Mouse (Mus musculus) forebrain, embryonic 16.5 days (tissue): ENCODE measurements around the gene Rnf208. TPM values are rescaled to one million over a fixed set of nuclear protein-coding genes. Genes with fewer than 3 reads are reported as not detected.

Source experiments
- ATAC-seq: fragments of 200-750 bp; cut with Nextera tagmentation; 2 replicates; pipeline ENCODE4 v1.8.0; 2017; ENCODE audit warnings: mild to moderate bottlenecking, moderate library complexity
- H3K27ac ChIP-seq: fragments of 300-500 bp; sonication (generic); 2 replicates; pipeline ENCODE4 v1.5.1; 2014; ENCODE audit warnings: low read length, control low read depth
- H3K27me3 ChIP-seq: fragments of 300-500 bp; sonication (generic); replicated peaks from 2 replicates; pipeline ENCODE4 v1.6.1; 2014; ENCODE audit warnings: low read length; ENCODE audit not compliant: control insufficient read depth, insufficient read depth
- H3K36me3 ChIP-seq: fragments of 300-500 bp; sonication (generic); 2 replicates; pipeline ENCODE4 v1.6.1; 2014; ENCODE audit not compliant: control insufficient read depth, insufficient read depth
- H3K4me1 ChIP-seq: fragments of 300-500 bp; sonication (generic); replicated peaks from 2 replicates; pipeline ENCODE4 v1.6.1; 2014; ENCODE audit warnings: low read length; ENCODE audit not compliant: control insufficient read depth, insufficient read depth
- H3K4me2 ChIP-seq: fragments of 300-500 bp; sonication (generic); 2 replicates; pipeline ENCODE4 v1.6.1; 2014; ENCODE audit warnings: mild to moderate bottlenecking, low read length, control low read depth
- H3K4me3 ChIP-seq: fragments of 300-500 bp; sonication (generic); replicated peaks from 2 replicates; pipeline ENCODE4 v1.5.1; 2014; ENCODE audit warnings: mild to moderate bottlenecking, low read length, control low read depth
- H3K9ac ChIP-seq: fragments of 300-500 bp; sonication (generic); replicated peaks from 2 replicates; pipeline ENCODE4 v1.6.1; 2014; ENCODE audit warnings: low read depth, low read length, control low read depth
- H3K9me3 ChIP-seq: fragments of 300-500 bp; sonication (generic); 2 replicates; pipeline ENCODE4 v1.6.1; 2016; ENCODE audit warnings: low read length; ENCODE audit not compliant: control insufficient read depth
- WGBS: fragments of 180-500 bp; shearing (Covaris S2); extraction: QIAGEN DNeasy Blood & Tissue Kit; methylation state at CpG from one replicate; pipeline ENCODE4 v1.1.7; 2014; 5-methylcytosine and 5-hydroxymethylcytosine counted together
- polyA plus RNA-seq: library from polyadenylated mRNA; unstranded; fragments of >200 nt; fragmentation: Nextera tagmentation; extraction: Ambion mirVana; gene quantifications from 2 replicates; pipeline ENCODE4 v1.2.1, GENCODE M21; 2015

Rnf208 gene
- 91.6 and 106 TPM in 2 replicates for polyA plus RNA-seq

DNA sequence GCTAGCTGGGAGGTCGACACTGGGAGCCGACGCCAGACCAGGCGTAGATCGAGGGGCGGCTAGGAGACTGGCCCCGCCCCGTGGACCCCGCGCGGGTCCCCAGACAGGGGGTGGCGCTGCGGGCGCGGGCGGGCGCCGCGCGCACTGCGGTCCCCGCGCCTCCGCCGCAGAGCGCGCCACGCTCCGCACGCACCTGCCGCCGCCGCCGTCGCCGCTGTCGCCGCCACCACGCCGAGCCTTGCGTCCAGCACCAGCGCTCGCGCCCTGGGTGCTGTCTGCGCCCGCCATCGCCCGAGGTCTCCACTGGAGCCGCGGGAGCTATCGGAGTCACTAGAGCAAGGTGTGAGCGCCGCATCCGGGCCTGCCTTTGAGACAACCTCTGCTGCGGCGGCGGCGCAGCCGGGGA is at the start of gene Rnf208, which contains the start of gene Cysrt1:
TSS of gene Rnf208 (plus strand) at position 155 of the 406 bp plus-strand sequence.
TSS of gene Cysrt1 (minus strand) at position 352 of the 406 bp plus-strand sequence.
- H3K27me3 ChIP-seq: no peaks in the 10 kb centered on the region
- H3K4me3 ChIP-seq: peak within 1 kb of the TSS; percentile 71
- peak; percentile 69 for ATAC-seq
- H3K4me2 ChIP-seq: peak within 1 kb of the TSS; percentile 67
- peak within 1 kb of the TSS; percentile 73 for H3K27ac ChIP-seq
- WGBS: 0% methylated on average over 59 of the region's 59 CpGs
- H3K9me3 ChIP-seq: no peaks in the 10 kb centered on the region
- no peaks in the 10 kb centered on the region for H3K36me3 ChIP-seq
- H3K4me1 ChIP-seq: peaks cover 30% of the 10 kb centered on the region
- peak within 1 kb of the TSS; percentile 73 for H3K9ac ChIP-seq

DNA sequence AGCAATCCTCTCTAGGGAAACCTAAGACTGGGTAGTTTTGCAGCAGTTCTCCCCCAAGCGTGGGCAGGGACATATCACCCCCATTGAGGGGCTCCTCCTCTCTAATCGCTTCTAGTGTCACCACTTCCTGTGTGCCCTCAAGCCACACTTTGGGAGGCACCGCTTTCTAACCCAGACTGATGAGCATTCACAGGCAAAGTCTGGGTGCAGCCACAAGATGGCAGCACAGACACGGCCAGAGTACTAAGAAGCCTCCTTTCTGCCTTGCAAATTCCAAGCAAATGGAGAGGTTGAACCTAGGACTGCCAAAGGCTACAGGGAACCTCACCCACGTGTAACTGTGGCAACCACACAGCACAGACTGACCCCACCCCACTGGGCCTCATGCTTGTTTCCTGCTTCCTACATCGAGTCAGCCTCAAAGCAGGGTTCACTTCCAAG is 48.7 kb upstream of the Rnf208 start:
- Histone ChIP-seq H3K4me2 (no peak overlapping the region), H3K9ac (no peak overlapping the region), H3K27me3 (peaks cover 21% of the 10 kb centered on the region), H3K4me3 (no peak overlapping the region), H3K9me3 (no peaks in the 10 kb centered on the region), H3K27ac (no peak overlapping the region), H3K36me3 (no peaks in the 10 kb centered on the region), H3K4me1 (peaks cover 3% of the 10 kb centered on the region; the same call in 1 of the 2 replicates)
- WGBS: under 1% methylated on average over 6 of the region's 6 CpGs
- ATAC-seq: peak; percentile 73

DNA sequence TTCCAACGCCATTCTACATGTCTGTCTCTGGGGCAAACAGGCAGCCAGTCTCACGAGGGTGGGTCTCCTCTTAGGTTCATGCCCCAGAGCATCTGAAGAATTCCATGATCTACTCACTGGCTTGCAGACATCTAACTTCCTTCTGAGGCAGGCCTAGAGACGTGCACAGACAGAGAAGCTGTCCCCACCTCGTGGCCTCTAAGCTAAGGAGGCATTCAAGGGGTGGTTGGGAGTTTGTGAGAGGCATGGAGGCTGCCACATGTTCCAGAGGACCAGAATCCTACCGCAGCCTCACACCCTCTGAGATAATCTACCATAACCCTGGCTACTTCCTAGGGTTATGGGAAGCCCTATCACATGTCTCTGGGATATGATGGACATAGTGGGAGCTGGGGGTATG is 48.0 kb upstream of the Rnf208 start:
- WGBS: 80% methylated on average over 5 of the region's 5 CpGs
- Histone ChIP-seq H3K4me3 (no peak overlapping the region), H3K27ac (no peak overlapping the region), H3K27me3 (peaks cover 21% of the 10 kb centered on the region), H3K36me3 (no peaks in the 10 kb centered on the region), H3K4me2 (no peak overlapping the region), H3K9me3 (no peaks in the 10 kb centered on the region), H3K4me1 (peaks cover 3% of the 10 kb centered on the region; the same call in 1 of the 2 replicates), H3K9ac (no peak overlapping the region)
- ATAC-seq: no peak

DNA sequence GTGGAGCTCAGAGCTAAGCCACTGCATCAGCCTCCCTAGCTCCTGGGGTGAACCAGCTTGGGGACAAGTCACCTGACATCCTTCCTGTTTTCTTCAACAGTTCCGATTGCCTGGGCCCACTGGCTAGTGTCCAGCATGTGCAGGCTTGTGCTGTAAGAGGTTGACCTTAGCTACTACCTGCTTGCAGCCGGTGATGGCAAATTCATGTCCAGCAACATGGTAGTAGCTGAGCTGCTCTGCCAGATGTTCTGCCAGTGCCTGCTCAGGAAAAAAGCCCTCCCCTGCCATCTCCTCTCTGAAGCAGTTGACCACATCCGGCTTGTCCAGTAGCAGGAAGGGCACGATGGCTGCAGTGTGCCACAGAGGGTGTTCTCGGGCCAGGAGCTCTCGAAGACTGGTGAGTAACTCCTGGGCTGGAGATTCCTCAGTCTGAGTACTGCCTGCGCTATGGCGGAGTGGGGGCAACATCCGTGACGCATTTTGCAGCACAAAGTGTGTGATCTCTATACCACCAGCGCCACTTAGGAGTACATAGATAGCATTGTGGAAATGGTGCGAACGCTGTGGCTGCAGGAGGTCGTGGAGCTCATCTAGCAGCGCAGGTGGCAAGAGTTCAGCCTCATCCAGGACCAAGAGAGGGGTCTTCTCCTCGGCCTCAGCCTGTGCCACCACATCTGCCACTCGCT is 47.4 kb upstream of the Rnf208 start:
- Histone ChIP-seq H3K36me3 (peaks cover under 1% of the 10 kb centered on the region), H3K4me3 (no peak overlapping the region), H3K27me3 (peaks cover 21% of the 10 kb centered on the region), H3K27ac (no peak overlapping the region), H3K4me2 (no peak overlapping the region), H3K4me1 (peaks cover 3% of the 10 kb centered on the region; the same call in 1 of the 2 replicates), H3K9me3 (no peaks in the 10 kb centered on the region), H3K9ac (no peak overlapping the region)
- no peak for ATAC-seq
- WGBS: 85% methylated on average over 17 of the region's 17 CpGs

DNA sequence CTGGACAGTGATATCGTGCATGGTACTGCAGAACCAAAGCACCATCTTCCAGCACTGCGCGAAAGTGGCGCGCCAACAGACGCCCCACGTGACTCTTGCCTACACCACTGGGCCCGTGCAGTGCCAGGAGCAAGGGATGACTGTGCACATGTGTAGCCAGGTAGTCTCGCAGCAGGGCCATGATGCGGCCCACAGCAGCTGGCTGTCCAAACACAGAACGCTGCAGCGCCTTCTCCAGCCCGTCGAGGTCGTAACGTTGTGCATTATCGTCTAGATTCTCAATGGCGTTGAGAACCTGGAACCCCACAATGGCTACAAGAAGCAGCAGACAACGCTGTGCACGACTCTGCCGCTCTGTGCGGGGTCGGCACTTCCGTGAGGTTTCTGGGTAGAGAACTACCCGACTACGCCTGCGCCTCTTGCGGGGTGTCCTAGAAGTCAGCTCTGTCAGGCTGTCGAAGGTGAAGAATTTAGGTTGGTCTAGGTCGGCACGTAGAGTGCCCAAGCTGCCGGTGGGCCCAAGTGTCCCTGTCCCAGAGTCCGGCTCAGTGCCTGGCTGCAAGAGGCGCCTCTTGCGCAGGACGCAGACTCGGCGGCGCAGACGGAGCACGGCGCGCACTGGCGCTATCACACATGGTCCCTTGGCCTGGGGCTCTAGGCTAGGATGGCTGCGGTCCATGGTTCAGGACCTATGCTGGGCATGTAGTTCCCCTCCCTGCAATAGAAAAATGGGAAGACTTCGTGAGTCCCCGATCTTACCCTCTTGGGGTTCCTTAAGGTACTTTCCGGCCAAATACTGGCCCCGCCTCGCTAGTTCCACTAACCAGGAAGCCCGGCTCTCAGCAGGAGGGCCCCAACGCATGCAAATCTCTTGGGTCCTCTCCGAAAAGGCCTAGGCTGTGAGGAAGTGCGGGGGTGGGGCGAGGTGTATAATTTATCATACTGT is 46.6 kb upstream of the Rnf208 start:
- Histone ChIP-seq H3K9me3 (no peaks in the 10 kb centered on the region), H3K27me3 (peaks cover 21% of the 10 kb centered on the region), H3K4me3 (no peak overlapping the region), H3K4me1 (peaks cover 3% of the 10 kb centered on the region; the same call in 1 of the 2 replicates), H3K36me3 (peaks cover 9% of the 10 kb centered on the region), H3K4me2 (0 out of 2 replicates have a peak overlapping the region, but pooled peaks have one; percentile 7), H3K9ac (no peak overlapping the region), H3K27ac (no peak overlapping the region)
- no peak for ATAC-seq
- WGBS: 22% methylated on average over 55 of the region's 55 CpGs

DNA sequence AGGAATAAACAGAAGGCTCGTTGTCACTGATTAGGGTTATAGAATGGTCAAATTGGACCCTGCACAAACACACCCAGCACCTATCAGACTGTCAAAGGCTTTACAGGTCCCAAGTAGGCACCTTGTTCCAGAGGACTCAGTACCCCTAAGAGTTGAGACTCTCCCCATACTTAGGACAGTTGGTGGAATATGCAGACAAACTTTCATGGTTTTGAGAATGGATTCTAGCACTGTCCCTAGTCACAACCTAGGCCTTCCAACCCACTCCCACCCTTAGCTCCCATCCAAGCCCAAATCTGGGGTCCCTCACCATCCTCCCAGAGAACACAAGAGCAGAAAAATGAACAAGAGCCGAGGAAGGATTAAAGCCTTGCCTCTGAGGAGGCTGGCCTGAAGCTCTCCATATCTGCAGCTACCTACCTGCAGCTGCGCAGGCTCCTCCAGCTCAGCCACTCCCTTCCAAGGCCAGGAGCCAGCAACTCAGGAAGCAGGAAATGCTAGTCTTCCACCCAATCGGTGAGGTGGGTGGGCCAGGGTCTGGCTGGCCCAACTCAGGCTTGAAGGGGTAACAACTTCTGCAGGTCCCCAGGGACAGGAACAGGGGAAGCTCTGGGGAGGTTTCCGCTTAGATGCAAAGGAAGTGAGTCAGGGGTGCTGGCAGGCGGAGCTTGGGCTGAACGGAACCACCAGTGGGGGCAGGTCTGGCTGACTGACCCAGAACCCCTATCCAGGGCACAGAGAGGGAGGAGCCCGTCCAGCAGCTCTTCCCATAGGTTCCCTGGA is 45.7 kb upstream of the Rnf208 start, which contains the start of gene Tor4a:
TSS of gene Tor4a (minus strand) at position 715 of the 783 bp plus-strand sequence.
- no peaks in the 10 kb centered on the region for H3K9me3 ChIP-seq
- peaks cover 3% of the 10 kb centered on the region; the same call in 1 of the 2 replicates for H3K4me1 ChIP-seq
- H3K9ac ChIP-seq: no peak within 1 kb of the TSS
- no peak within 1 kb of the TSS for H3K4me3 ChIP-seq
- H3K4me2 ChIP-seq: no peak within 1 kb of the TSS
- peaks cover 13% of the 10 kb centered on the region for H3K36me3 ChIP-seq
- no peak for ATAC-seq
- WGBS: 13% methylated on average over 8 of the region's 8 CpGs
- H3K27me3 ChIP-seq: peaks cover 21% of the 10 kb centered on the region
- no peak within 1 kb of the TSS for H3K27ac ChIP-seq

DNA sequence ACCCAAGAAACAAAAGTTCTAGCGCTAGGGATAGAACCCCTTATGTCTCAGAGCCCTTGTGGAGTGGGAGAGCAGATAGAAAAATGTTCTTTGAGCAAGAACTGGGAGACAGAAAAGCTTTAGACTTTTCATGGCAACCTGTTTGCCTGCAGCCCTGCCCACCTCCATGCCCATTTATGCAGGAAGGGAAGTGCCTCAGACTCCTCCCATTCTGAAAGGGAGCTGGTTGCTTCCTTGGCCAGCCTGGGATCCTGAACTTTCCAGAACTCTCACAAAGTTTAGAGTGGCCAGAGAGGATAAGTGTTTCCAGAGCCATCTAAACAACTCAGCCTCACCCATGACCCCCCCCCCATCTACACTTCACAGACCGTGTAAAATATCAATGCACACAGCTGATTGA is 44.9 kb upstream of the Rnf208 start:
- WGBS: 23% methylated on average over 2 of the region's 2 CpGs

DNA sequence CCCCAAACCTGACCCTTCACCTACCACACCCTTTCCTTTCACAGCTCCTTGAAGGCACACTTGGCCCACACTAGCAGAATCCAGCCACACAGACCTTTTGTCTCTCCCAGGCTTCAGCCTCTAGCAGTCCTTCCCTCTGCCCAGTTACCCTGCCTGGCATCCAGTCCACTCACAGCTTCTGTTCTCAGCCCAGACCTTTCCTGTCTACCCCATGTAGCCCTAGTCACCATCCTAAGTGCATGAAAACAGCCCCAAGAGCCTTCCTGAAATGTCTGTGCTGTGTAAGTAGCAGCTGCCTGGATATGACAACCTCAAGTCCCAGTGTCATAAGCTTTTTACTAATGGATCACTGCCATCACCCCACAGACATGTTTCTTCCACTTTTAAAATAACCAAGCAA is 44.1 kb upstream of the Rnf208 start:
- Histone ChIP-seq H3K4me1 (peaks cover 3% of the 10 kb centered on the region; the same call in 1 of the 2 replicates), H3K4me3 (no peak overlapping the region), H3K27ac (no peak overlapping the region), H3K27me3 (peaks cover 21% of the 10 kb centered on the region), H3K4me2 (no peak overlapping the region), H3K9ac (no peak overlapping the region), H3K9me3 (no peaks in the 10 kb centered on the region), H3K36me3 (peaks cover 16% of the 10 kb centered on the region)
- no peak for ATAC-seq

More for the DNA sequence above, 44.9 kb upstream of the Rnf208 start:
- Histone ChIP-seq H3K4me1 (peaks cover 3% of the 10 kb centered on the region; the same call in 1 of the 2 replicates), H3K4me3 (no peak overlapping the region), H3K27ac (no peak overlapping the region), H3K36me3 (peaks cover 14% of the 10 kb centered on the region), H3K27me3 (peaks cover 21% of the 10 kb centered on the region), H3K9me3 (no peaks in the 10 kb centered on the region), H3K9ac (no peak overlapping the region), H3K4me2 (no peak overlapping the region)
- ATAC-seq: no peak
